Mouse (Mus musculus) R1 (cell line): ENCODE data around the gene Usp7.

Experiments used
- DNase-seq: peaks from one replicate; pipeline ENCODE4 v3.0.0-alpha.2; 2018; ENCODE audit warnings: low read depth, low spot score

The Usp7 gene

GRCm38 (mm10) chr16:8674165-8674564 lies 117.9 kb downstream of the Usp7 start:
- peak; percentile 88 for DNase-seq

DNA sequence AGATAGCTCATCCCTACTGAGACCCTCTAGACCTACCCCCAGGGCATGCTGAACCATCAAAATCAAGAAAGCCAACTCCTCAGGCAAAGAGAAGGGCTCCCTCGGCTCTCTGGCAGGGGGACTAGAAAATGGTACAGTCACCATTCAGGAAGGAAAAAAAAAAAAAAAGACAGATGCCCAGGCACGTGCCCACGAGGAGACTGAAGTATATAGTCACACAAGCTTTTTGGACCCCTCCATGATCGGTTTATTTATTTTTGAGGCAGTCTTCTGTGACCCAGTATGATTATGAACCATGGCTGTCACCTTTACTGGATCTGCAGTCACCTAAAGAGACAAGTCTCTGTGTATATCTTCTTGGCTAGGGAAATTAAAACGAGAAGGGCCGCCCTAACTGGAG lies 118.8 kb downstream of the Usp7 start:
- DNase-seq = no peak

- DNase-seq = no peak
These were observed 119.3 kb downstream of the Usp7 start for GRCm38 (mm10) chr16:8672811-8673210.

DNA sequence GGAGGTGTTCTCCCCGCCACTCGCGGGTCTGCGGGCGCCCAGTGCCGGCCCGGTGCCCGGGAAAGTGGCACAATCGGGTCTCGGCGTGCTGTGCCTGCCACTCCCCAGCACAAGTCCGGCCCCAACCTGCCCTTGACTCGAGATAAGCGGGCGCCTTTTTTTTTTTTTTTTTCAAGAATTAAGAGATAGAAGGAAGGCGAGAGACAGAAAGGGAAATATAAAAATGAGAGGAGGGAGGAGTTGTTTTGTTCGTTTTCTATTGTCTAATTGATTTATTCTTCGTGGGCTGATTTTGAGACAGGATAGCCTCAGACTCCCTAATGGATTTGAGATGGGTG lies 119.8 kb downstream of the Usp7 start:
- DNase-seq = no peak

DNA sequence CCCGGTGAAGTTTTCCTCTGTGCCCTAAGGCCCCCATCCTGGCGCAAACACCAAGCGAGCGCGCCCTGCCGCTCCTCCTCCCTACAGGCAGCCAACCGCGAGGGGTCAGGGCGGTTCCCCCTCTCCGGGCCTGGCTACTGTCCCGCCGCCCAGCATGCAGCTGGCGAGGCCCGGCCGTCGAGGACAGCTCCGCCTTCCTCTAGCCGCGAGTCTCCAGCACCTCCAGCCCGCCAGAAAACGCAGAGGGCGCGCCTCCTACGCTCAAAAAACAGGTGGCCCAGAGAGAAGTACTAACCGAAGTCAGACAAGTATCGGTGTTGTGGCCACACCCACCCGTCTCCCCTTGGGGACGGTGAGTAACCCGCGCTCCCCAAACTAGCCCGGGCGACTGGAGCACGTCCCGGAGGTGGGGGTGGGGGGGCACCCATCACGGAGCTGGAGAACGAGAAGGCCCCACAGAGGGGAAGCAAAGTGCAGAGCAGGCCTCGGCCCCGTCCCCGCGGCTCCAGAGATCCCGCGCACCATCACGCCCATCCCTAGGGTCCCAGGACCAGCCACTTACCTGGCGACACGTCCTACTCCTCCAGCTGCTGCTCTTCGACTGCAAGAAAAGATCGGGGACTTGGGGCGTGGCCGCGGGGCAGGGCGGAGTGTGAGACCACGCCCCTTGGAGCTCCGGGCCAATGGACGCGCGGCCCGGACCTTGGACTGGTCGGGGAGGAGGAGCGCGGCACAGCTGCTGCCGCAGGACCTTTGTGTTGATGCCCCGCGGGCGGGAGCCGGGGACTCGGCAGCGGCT lies 120.4 kb downstream of the Usp7 start, which contains the start of gene Carhsp1:
Carhsp1 (minus strand) TSS at position 605 of the 799 bp plus-strand sequence.
- peak; percentile 97 for DNase-seq

GRCm38 (mm10) chr16:8670041-8671035 lies 121.8 kb downstream of the Usp7 start:
- peak; percentile 73 for DNase-seq

DNA sequence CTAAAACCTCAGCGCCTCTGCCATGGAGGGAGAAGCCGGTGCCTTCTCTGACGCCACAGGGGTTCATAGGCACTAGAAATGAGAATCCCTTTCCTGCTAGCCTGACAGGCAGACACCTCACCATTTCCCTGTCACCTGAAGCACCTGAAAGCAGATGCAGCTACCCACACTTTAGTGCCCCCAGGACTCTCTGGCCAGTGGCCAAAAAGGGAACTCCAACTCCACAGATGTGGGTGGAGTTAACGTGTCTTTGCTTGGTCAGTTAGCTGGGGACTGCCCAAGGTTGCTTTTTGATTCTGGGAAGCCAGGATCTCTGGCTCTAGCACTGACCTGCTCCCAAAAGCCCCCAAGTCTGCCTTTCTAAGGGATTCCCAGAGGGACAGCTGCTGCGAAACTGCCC lies 122.7 kb downstream of the Usp7 start:
- DNase-seq = no peak

GRCm38 (mm10) chr16:8668386-8668785 lies 123.7 kb downstream of the Usp7 start:
- DNase-seq = no peak

- DNase-seq = peak; percentile 61
These were observed 124.3 kb downstream of the Usp7 start for GRCm38 (mm10) chr16:8667814-8668213.

GRCm38 (mm10) chr16:8667261-8667660 lies 124.8 kb downstream of the Usp7 start:
- no peak for DNase-seq

DNA sequence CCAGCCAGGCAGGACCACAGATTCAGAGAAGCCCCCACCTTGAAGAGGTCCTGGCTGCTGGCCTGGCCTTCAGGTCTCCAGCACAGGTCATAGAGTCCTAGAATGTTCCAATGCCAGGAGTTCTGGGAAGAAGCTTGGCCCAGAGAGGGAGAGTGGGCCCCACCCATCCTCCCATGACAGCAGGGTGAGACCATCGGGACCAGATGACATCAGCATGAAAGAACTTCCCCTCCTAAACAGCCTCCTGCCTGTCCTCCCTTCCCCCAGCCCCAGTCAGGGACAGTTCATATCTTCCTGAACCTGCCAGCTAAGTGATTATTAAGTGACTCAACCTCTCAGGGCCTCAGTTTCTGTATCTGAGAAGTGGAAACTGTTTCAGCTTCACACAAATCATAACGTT lies 125.7 kb downstream of the Usp7 start:
- DNase-seq = peak; percentile 49

DNA sequence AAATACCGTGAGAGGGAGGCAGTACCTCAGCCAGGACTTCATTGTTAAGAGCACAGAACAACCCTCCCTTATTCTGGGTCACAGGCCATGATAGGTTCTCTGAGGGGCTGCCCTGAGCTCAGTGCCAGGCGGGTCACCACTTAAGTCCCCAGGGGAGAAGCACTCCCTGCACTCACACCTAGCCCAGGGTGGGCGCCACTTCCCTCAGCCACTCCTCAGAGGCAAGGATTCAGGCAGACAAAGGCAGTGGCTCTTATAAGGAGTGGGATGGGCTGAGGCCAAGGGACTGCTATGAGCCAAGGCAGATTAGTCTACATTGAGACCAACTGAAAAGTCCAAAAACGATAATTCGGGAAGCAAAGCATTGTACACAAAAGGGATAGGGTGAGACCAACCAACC lies 126.7 kb downstream of the Usp7 start:
- no peak for DNase-seq

DNA sequence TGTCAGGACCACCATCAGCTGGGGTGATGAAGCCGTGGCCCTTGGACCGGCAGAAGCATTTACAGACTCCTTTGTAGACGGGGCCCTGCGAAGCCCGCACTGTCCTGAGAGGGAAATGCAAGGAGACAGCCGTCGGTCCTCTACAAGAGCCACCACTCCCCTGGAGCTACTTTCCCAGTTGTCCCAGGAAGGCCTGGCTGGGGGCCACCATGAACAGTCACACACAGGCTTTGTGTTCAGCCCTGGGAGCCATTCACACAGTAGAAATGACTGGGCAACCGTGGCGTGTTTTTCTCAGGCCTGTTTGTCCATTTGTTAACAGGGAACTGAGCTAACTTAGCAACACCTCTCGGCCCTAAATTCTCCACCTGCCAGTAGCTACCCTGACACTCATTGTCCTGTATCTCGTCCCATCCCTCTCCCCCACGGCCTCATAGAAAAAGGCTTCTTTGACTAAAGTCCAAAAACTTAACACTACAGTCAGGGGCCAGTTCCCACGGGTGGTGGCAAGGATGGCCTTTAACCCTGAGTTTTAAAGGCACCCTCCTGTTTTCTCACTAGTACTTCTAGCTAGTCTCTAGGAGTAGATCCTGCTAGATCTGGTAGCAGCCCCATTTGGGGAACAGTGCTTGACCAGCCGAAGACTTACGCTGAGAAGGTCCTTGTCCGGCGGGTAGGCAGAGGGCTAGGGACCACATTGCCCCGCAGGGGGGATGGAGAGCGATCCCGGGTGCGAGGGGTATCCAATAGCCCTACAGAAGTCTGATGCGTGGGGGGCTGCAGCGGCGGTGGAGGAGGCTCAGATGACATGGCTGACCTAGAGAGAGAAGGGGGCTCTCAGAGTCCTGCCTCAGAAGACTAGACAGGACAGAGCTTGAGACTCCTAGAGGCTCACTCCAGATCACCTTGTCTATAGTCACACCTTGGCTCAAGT lies 128.2 kb downstream of the Usp7 start:
- DNase-seq = no peak

DNA sequence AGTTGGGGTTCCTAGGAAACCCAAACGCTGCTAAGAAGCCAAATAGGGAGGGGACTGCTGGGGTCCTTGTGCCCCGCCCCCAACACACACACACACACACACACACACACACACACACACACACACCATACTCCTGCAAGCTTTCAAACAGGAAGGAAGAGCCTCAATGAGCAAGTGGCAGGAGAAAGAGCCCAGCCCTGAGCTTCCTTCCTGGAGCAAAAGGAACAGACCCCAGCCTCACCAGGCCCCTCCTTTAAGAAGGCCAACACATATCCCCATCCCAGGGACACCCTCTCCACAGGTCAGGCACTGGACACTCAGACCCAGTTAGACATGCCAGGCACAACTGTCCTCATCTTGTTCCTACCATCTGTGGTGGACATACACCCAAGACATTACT lies 129.1 kb downstream of the Usp7 start:
- no peak for DNase-seq

GRCm38 (mm10) chr16:8658764-8659163 lies 133.3 kb downstream of the Usp7 start:
- DNase-seq = no peak

DNA sequence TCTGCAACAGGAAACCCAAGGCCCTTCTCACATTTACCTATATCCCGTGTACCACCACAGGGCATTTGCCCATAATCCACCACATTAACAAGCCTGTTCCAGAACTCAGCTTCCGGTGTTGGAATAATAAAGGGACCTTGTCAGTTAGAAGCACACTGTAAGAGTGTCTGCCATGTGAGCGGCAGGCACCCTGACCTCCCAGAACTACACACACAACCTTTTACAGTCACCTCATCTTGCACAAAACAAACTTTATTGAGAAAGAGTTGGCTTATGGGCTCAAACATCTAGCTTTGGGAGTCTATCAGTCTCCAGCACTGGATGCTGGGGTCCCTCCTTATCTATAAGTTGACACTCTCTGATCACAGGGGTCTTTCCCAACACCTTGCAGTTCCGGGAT lies 133.8 kb downstream of the Usp7 start:
- DNase-seq = no peak

- DNase-seq = peak; percentile 65
These were observed 135.9 kb downstream of the Usp7 start for GRCm38 (mm10) chr16:8656256-8656655.

DNA sequence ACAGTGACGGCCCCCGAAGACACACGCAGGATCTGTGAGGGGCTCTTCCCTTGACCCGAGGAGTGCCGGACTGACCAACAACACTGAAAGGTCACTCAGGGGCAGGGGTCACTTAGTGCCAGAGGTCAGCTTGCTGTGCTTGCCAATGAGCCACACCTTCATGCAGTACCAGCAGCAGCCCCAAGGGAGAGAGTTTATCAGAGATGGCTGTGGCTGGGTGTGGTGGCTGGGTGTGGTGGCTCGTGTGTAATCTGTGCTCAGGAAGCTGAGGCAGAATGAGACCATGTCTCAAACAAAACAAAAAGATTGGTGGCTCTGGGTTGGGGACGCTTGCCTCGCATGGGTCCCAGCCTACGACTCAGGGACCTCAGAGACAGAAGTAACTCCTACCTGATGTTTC lies 136.5 kb downstream of the Usp7 start:
- peak; percentile 54 for DNase-seq

GRCm38 (mm10) chr16:8655108-8655507 lies 137.0 kb downstream of the Usp7 start:
- DNase-seq = no peak

DNA sequence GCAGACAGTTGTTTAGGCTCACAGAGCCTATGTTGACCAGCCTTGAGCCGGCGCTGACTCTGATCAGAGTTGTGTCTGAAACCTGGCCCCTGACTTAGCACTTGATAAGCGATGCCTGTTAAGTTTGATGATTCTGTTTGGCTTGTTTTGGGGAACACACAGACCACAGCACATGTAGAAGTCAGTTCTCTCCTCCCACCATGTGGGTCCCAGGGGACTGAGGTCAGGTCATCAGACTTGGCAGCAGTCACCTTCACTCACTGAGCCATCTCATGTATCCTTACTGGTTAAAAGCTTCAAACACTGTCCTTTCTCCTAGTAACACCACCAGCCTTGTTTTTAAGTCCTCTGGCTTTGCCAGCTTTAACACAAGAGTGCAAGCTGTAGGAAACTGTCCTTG lies 142.1 kb downstream of the Usp7 start:
- no peak for DNase-seq

DNA sequence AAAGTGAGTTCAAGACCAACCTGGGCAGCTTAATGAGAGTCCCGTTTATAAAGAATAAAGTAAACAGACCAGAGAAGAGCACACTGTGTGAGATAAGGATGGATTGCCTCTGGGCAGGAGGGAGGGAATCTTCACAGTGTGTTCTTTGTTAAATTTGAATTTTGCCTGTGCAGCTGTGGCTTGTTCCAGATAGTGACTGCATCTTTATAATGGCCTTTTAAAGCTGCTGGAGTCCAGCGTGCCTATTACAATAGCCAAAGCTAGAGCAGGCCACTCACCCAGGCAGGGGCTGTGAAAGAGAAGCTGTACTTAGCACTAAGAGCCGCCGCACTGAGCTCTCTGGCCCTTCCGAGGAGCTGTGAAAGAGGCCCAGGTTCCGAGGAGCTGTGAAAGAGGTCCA lies 146.6 kb downstream of the Usp7 start:
- no peak for DNase-seq
